Mouse (Mus musculus) neutrophil, adult 83 days (primary cell): ENCODE results near the gene Cyp2c65. TPM values are rescaled to one million over a fixed set of nuclear protein-coding genes. Genes with fewer than 3 reads are reported as not detected.

Source experiments
- total RNA-seq, 2 experiments: library from RNA; stranded (reverse); gene quantifications; one replicate each; pipeline ENCODE4 v1.2.4; 2023

Cyp2c65 gene
- total RNA-seq, result not detected

DNA sequence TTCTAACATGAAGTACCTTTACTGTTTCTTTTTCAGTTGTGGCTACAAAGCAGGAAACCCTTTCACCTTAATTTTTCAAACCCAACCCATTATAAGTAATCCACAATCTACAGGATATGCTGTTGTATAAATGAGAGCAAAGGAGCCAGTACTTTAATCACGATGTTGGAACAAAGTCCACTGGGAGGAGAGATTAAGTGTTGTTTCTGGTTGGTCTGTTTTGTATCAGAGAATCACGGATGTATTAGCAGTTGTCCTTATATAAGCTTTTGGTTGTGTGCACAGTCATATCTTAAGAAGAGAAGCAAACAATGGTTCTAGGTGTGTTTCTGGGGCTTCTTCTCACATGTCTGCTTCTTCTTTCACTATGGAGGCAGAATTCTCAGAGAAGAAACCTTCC, at the start of gene Cyp2c65:
Gene Cyp2c65 (plus strand): TSS at position 297 of the 400 bp plus-strand sequence.

DNA sequence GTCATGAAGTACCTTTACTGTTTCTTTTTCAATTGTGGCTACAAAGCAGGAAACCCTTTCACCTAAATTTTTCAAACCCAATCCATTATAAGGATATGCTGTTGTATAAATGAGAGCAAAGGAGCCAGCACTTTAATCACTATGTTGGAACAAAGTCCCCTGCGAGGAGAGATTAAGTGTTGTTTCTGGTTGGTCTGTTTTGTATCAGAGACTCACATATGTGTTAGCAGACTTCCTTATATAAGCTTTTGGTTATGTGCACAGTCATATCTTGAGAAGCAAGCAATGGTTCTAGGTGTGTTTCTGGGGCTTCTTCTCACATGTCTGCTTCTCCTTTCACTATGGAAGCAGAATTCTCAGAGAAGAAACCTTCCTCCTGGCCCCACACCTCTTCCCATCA, 52.8 kb downstream of the Cyp2c65 start, which contains the start of gene Cyp2c66:
Gene Cyp2c66 (plus strand): TSS at position 255 of the 400 bp plus-strand sequence.

Other genes starting within 250 kb of the Cyp2c65 start
- 1 to 10 TPM; 3.8 to 4.7 TPM for gene Noc3l, start 241.8 kb upstream of the Cyp2c65 start, total RNA-seq
- 1 to 10 TPM in 1 of 2 experiments, under 1 TPM in 1; 0.99 to 1.4 TPM for gene Tbc1d12, start 224.4 kb upstream of the Cyp2c65 start, total RNA-seq
- gene Hells, start 130.1 kb upstream of the Cyp2c65 start, total RNA-seq, result 10 to 100 TPM; 27.3 to 36.4 TPM
- under 1 TPM in 1 of 2 experiments, not detected in 1; 0.20 TPM for gene Cyp2c55, start 54.0 kb upstream of the Cyp2c65 start, total RNA-seq
- not detected for gene Cyp2c66, start 52.9 kb downstream of the Cyp2c65 start, total RNA-seq
- not detected for gene Cyp2c29, start 208.4 kb downstream of the Cyp2c65 start, total RNA-seq